Mouse (Mus musculus) v-Abl transformed pro-B cells (cell line): ENCODE results near the gene Cntfr.
"Not testable (repeated sequence)": the region's sequence is repeated elsewhere in the genome, so short reads cannot be mapped to it uniquely, and the experiment has no call there.

Experiments
- in situ Hi-C, 2 experiments: fragments of 400-800 bp; cut with MboI; formaldehyde crosslinking; loops; one replicate each; pipeline ENCODE4 v1.15.1; 2025; ENCODE audit not compliant: unreplicated experiment in 2 of 2

Cntfr gene

DNA sequence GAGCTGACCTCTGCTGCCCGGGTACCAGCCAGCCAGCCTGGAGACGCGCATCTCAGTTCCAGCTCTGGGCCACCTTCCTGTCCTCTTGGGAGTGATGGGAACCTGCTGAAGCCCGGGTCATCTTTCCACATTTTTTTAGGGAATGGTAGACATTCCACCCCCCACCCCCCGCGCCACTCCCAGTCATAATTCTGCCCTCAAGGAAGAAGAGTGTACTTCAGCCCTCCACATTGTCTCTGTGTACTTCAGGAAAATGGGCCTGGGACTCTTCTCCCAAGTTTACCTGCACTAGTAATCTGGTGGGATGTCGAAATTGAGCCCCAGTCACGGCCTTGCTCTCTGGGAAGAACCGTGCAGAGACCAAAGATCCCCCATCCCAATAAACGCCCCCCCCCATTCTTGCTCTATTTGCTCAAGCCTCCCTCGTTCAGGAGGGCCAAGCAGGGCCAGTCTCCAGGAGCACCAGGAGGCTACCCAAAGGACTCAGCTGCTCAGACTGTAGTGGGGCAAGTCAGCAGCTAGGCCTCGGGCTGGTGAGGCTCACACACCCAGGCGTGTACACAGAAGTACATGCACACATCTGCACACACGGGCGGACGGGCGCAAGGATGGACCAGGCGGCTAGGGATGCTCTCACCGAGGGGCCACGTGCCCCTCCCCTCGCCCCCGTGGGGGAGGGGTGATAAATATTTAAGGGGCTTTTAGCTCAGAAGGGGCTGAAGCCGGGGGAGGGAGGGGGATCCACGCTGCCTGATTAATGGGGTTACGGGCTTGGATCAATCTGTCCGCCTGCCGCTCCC, 12.6 kb downstream of the Cntfr start:
- in situ Hi-C loops: not testable (repeated sequence)

DNA sequence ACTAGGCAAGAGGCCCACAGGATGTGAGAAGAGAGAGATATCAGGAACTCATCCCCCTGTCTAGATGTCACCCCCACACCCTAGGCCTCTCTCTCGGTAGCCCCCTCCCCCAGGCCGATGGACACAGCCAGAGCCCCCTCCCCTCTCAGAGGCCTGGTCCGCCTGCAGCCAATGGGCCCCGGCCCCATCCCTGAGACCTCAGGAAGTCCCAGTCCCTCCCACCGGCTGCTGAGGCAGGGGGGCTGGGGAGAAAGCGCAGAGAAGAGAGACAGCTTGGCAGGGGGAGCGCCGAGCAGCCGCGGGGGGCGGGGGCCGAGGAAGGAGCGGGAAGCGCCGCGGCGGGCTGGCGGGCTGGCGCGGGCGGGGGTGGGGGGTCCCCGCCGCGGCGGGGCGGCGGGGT, 13.6 kb downstream of the Cntfr start:
- in situ Hi-C loops: not testable (repeated sequence)

DNA sequence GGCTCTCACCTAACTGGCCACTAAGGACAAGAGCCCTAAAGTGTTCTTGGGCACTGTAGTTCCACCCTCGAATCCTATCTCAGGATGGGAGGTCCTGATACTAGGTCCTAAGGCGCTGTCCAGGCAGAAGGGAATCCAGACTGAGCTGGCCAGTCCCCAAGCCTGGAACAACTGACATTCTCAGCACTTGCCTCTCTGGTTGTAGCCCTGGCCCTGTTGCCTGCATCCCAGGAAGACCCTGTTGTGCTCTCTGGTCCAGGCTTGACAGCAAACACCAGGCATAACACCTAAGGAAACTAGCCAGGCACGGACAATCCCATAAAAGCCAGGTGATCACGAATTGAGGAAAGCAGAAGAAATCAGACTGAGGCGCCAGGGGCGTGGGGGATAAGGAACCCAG, 14.1 kb downstream of the Cntfr start:
- in situ Hi-C loops: no loop called here

DNA sequence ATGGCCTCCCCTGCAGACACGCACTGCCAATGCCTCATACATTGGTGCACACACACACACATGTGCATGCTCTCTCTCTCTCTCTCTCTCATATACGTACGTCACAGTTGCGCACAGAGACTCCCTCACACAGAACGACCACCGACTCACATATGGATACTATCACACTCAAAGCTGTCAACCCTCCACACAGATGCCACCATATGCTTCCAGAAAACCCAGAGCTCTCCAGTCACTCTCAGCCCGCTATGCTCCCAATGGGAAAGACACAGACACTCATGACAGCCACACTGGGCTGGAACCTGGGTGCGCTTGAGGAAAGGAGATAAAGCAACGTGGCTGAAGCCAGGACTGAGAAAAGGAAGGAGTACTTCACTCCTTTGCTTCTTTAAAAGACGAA, 14.9 kb downstream of the Cntfr start:
- in situ Hi-C loops: no loop called here

DNA sequence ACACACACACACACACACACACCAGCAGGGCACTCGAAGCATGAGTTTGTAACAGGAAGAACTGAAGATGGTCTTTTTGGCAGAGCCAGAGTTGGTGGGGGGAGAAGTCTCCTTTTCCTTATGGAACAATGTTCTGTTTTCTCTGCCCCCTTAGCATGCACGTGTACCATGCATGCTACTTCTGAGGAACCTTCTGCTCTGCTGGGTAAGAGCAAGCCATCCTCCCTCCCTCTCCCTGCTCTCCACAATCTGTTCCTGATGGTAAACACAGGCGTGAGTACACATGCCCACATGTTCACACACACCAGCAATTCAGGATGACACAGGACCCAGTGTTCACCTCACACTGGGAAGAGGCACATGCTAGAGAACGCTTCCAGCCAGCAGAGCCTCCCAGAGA, 15.7 kb downstream of the Cntfr start:
- in situ Hi-C loops: no loop called here

DNA sequence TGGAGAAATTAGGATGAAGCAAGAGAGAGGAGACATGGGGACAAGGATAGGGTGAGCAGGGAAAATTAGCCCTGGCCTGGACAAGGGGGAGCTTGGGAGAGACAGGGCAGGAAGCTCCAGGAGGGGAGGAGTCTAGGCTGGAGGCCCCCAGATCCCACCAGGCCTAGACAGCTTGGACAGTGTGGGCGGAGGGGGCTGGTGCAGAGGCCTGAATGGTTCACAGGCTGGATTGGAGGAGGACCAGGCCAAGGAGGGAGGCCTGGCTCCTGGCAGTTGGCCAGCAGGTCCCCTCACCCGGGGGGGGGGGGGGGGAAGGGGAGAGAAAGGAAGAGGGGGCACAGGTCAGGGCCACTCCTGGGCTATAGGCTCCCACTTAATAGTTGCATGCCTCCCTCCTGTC, 17.6 kb downstream of the Cntfr start:
- in situ Hi-C loops: no loop called here

DNA sequence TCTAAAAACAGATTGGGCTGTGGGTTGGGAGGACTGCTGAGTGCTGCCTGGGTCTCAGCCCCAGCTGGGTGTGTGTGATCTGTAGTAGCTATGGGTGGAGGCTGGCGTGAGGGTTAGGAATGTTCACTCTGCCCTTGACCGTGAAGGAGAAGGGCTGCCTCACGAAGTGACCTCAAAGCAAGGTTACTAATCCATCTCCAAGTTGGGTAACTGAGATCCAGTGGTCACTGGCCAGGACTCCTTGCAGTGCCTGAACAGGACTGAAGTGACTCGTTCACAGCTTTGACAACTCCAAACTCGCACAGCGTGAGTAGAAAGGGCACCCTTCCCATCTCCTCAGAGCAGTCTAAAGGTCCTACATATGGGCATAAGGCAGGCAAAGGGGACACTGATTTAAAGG, 18.0 kb downstream of the Cntfr start:
- in situ Hi-C loops: no loop called here

DNA sequence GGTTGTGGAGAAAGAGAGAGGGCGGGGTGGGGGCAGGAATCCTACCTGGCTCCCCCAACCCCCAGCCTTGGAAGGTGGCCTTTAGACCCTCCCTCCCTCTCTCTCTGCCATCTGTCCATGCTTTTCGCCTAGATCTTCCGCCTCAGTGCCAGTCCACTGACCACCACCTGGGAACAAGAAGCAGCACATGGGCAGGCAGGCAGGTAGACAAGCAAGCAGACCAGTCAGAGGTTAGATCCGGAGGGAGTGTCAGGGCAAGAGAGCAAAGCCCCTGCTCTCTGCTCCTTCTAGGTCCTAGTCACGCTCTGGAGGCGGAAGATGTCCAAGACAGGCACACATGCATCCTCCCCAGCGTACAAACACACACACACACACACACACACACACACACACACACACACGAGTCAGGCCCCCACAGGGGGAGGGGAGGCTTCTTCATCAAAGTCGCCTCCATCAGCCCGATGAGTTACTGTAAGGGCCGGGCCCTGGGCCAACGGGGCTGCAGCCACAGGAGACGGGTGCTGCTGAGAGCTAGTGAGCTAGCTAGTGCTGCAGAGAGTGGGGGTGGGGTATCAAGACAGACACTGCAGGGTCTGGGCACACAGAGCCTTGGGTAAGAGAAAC, 19.8 kb downstream of the Cntfr start:
- in situ Hi-C loops: no loop called here

DNA sequence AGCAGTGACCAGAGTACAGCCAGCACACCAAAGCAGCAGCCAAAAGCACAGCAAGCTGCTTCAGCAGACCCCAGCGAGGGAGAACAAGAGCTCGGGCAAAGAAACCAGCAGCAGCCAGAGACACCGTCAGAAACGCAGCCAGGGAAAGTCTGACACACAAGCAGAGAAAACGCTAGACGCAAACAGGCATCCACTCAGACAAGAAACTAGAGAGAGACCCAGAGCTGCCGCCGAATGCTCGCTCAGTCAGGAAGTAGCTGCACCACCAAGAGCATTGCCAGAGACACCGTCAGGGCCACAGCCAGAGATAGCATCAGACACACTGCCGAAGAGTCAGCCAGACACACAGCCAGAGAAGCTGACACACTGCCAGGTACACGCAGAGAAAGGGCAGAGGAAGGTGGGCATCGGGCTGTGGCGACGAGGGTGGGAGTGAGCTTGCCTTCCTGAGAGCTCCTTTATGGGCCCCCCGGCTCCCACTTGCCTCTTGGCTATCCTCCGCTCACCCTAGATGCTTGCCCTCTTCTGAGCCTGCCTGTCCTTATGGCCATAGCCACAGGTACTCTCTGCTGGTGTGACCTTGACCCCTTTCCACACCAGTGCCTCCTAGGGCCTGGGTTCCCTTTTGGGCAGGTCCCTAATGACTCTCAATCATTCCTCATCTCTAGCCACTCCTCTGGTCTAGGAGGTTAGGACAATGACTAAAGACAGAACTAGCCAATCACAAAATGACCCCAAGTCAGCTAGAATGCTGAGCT, 20.5 kb downstream of the Cntfr start:
- in situ Hi-C loops: no loop called here

DNA sequence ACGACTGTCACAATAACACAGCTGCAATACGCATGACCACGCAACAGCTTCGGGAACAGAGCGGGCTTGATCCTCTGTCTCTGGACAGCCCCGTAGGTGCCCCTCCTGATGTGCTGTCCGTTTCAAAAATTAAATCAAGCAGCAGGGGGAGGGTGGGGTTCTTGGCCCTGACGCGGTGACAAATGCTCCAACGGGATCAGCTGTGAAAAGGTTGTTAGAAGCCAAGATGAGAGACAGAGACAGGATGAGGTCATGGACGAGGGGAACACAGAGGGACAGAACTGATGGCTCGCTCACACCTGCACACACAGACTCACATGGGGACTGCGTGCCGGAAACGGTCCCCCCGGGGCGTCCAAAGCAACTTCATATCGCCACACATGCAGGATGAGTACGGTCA, 23.7 kb downstream of the Cntfr start:
- in situ Hi-C loops: no loop called here

DNA sequence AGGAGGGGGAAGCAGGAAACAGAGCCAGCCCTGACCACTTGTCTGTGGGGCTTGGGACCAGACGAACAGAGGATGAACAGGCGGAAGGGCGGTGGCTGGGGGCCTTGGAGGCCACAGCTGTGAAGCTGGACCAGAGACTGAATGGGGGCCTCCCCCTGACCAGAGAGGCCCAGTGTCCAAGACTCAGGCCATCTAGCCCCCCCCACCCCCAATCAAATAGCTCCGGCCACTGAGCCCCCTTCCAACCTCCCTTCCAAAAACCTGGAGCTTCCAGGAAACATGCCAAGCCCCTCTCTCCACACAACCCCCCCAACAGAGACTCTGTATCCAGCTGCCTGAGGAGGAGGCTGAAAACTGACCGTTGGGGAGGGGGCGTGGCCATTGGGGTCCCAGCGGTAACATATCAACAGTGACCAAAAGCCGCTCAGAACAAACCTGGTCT, 24.3 kb downstream of the Cntfr start:
- in situ Hi-C loops: no loop called here

DNA sequence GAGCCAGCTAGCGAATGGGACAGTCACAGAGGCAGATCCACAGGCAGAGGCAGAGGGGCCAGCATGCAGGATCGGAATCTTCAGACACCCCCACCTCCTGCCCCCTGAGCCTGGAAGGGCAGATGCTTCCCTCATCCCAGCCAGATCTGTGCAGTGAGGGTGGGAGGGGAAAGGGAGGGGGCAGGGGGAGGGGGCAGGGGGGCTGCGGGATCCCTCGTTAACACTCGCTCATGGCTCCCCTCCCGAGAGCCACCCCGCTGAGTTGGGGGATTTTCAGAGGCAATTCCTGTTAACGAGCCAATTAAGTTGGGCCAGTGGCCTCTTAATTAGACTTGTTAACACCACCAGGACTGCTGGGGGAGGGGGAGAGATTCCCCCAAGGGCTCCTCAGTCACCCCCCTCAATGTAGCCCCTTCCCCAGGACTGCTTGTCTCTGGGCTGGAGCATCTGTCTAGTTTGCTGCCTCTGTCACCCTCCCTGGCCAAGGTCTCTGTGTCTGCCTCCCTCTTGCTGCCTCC, 24.9 kb downstream of the Cntfr start:
- in situ Hi-C loops: no loop called here

DNA sequence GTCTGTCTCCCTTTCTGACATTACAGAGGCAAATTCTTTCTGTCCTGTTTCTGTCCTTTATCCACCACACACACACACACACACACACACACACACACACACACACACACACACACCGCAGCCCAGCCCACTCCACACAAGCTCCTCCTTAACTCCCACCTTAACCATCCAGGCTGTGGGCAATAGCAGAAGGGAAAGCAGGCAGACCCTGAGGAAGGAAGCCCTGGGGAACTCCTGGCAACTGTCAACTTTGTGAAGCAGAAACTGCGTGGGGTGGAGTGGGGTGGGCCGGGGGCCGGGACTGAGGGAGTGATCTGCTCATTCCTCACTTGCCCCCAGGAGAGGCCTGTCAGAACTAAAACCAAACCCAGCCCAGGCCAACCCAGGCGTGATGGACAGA, 25.4 kb downstream of the Cntfr start:
- in situ Hi-C loops: no loop called here

DNA sequence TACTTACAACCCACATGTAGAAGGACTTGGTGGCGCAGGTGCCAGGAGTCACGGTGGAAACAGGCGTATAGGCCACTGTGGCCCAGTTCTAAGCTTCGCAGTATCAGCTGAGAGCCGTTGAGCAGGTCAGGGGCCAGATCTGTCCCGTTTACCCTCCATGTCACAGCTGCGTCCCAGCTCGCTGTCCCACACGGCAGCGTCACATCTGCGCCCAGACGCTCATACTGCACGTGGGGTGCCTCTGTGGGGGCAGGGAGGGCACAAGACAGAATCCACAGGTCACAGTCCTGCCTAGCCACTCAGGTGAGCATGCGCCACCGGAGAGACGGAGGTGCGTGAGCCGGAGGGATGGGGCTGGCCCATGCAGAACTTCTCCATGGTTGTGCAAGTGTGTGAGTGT, 26.1 kb downstream of the Cntfr start:
- in situ Hi-C loops: no loop called here

DNA sequence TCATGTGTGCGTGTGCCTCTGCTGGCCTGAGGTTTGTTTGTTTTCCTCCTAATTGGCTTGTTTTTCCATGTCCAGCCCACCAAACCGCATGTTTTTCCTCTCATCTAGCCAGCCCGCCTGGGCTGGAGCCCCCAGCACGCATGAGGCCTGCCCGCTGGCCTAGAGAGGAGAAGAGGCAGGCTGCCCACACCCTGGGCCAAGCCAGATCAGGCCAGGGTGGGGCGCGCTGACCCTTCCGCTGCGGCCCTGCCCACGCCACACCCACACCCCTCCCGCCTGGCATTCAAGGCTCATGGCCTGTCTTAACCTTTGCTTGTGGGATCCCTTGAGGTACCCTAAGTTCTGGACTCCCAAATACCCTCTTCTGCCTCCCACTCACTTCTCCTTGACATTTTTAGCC, 30.2 kb downstream of the Cntfr start:
- in situ Hi-C loops: no loop called here

DNA sequence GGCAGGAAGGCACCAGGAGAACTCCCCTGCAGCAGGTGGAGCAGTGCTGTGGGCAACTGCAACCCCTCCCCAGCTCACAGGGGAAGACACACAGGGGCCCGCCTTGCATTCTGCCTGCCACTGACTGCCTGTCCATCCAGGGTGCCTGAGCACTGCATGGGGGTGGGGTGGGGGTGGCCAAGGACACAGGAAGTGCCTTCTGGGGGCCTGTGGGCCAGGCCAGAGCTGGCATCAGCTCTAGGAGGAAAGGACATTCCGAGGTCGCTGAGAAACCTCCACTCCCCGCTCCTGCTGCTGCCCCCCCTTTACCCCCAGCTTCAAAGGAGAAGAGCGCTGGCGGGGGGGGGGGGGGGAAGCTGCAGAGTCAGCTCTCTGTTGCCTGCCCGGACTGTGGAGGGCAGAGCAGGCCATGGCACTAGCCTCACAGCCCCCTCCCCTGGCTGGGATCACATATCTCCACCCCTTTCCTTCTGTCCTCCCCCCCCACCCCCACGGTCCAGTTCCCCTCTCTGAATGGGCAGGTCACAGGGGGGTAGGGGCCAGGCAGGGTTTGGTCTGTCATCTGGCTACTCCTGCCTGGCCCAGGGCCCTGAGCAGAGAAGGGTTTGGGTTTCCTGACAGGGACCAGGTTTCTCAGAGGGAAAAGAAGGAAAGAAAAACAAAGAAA, 31.7 kb downstream of the Cntfr start:
- in situ Hi-C loops: no loop called here

DNA sequence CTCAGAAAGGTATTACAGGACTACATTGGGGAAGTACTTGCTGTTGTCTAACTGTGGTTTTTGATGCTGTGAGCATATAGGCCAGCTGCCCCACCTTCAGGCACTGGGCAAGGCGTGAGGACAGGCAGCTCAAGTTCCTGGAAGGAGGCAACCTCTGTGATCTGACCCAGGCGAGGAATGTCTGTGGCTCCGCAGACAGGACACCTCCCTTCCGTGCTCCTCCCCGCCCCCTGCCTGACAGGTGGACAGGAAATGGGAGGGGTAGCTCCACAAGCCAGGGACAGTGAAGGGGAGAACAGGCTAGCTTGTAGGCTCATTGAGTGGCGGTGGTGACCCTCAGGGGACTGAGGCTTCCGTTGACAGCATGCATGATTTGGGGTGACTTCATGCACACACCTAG, 32.4 kb downstream of the Cntfr start:
- in situ Hi-C loops: no loop called here

DNA sequence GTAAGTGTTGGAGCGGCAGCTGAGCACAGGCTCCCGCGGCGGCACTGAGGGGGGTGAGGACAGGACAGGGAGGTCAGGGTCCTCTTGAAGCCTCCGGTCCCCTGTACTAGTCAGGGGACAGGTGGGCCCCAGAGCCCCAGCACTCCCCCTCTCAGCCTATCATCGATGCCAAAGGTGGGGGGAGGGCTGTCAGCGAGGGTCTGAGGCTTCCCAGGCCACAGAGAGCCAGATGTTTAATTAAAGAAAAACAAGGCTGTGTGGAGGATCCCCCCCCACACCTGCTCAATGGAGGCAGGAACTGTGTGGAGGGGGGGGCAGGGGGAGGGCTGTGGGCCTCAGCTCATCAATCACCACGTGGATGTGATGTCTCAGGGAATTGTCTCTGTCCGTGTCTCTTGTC, 33.3 kb downstream of the Cntfr start:
- in situ Hi-C loops: no loop called here

DNA sequence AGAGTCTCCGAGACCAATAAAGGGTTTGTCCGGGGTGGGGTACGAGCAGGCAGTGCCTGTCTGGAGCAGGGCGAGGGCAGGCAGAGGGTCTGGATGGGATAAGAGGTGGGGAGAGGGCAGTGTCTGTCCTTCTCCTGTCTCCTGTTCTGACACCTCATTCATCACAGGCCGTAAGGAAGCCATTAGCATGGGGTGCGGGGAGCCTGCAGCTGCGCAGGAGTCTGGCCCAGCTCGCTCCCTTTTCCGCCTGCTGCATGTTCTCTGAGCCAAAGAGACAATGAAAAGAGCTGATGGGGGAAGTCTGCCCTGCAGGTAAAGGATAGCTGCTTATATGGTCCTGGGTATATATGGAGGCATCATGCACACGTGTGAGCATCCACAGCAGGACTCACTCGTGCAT, 34.2 kb downstream of the Cntfr start:
- in situ Hi-C loops: no loop called here

DNA sequence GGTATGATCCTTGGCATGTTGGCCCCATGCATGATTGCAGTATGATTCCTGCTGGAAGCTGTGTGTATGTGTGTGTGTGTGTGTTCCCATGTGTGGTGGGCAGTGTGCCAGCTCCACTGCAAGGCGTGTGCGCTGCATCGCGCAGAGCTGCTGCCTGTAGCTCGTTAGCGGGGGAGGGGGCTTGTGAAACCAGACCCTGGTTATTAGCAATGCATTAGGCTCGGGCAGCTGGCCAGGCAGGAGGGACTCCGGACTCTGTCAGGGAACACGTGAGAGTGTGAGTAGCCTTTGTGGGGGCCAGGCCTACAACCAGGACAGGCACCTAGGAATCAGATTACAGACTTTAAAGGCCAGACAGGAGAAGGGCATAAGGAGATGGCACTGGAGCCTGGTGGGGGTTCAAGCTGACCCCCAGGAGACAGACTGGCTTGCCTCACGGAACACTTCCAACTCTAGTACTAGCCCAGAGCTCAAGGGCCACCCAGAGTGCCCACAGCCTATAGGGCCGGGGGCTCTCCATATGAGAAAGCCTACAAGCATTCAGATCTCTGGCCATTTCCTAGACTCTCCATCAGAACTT, 35.9 kb downstream of the Cntfr start:
- in situ Hi-C loops: no loop called here

DNA sequence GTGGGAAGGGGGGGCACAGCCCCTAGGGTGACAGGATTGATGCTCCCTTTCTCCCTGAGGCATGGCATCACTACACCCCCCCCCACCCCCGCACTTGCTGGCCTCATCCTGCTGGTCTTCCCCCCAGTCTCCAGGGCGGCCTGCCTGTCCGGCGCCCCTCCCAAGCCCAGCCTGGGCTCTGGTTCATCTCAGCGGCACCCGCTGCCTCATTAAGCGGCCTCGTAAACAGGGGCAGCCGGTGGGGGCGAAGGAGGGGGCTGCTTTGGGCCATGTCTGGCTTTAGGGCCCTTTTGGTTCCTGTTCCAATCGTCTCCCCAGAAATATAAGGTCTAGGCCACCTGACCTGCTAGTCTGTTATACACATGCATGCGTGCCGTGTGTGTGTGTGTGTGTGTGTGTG, 37.3 kb downstream of the Cntfr start:
- in situ Hi-C loops: no loop called here
